Mouse (Mus musculus): ENCODE data around the gene Gsto2. TPM values are rescaled to one million over a fixed set of nuclear protein-coding genes. Genes with fewer than 3 reads are reported as not detected.

Gene Gsto2
- total RNA-seq, 2 experiments from 2014 or later = 0.62 TPM; not detected in 1

DNA sequence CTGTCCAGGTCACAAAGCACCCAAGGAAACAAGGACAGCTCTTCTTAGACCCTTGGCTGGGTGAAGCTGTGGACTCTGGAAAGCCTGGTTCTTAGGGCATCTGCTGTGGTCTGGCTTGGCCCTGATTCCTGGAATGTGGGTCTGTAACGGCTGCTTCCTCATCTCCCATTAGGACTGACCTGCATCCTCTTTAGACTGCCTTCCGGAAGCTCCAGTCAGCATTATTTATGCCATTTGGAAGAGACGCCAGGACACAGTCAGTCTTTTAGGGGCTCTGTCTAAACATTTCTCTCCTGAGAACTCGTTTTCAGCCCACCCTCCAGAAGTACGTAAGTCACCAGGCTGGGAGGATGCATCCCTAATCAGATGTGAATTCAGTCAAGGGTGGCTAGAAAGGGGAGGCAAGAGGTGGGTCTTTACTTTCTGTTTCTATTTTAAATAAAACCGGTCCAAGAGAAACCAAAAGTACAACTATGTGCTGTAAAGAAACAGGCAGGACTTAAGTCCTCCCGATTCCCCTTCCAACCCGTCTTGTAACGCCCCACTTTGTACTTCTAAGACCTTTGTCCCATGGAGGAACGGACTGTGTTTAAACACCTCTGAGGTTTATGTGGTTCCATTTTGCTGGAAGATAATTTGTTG lies 25.3 kb downstream of the Gsto2 start:
- 0 out of 2 replicates have a peak, but pooled peaks have one; percentile 7 for ATAC-seq (replicated peaks; ENCODE audit: poor library complexity)

GRCm38 (mm10) chr19:47891562-47892312 lies 26.4 kb downstream of the Gsto2 start:
- ATAC-seq (replicated peaks; ENCODE audit: poor library complexity) = no peak

- no peak for ATAC-seq (replicated peaks; ENCODE audit: poor library complexity)
Observed at GRCm38 (mm10) chr19:47893092-47893491, 27.8 kb downstream of the Gsto2 start.

DNA sequence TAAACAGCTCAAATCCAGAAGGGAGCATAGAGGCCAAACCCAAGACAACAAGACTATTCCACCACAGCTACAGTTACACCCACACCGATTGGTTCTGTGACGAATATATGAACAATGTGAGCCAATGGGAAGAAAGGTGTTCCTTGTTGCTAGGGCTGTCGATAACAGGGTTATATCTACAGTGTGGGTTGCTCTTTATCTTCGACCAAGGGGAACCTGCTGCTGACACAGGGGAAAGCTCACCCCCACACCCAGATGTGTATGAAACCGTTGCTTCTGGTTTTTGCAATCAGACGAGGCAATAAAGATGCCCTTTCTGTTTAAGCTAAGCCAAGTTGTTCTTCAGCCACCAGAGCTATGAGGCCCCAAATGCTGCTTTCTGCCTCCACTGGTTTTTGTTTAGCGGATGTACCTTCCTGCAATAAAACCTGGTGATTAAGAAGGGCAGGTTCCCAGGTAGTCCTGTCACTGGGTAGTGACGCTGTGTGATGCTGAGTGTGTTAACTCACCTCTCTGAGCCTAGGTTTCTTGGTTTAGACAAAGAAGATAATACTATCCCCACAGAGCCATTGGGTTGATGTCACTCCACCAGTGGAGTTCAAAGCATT lies 33.2 kb downstream of the Gsto2 start:
- ATAC-seq (replicated peaks; ENCODE audit: poor library complexity) = peak; percentile 89

- ATAC-seq (replicated peaks; ENCODE audit: poor library complexity) = peak; percentile 55
Observed at GRCm38 (mm10) chr19:47900012-47900411, 34.7 kb downstream of the Gsto2 start.

GRCm38 (mm10) chr19:47900558-47900957 lies 35.2 kb downstream of the Gsto2 start:
- ATAC-seq (replicated peaks; ENCODE audit: poor library complexity) = no peak

DNA sequence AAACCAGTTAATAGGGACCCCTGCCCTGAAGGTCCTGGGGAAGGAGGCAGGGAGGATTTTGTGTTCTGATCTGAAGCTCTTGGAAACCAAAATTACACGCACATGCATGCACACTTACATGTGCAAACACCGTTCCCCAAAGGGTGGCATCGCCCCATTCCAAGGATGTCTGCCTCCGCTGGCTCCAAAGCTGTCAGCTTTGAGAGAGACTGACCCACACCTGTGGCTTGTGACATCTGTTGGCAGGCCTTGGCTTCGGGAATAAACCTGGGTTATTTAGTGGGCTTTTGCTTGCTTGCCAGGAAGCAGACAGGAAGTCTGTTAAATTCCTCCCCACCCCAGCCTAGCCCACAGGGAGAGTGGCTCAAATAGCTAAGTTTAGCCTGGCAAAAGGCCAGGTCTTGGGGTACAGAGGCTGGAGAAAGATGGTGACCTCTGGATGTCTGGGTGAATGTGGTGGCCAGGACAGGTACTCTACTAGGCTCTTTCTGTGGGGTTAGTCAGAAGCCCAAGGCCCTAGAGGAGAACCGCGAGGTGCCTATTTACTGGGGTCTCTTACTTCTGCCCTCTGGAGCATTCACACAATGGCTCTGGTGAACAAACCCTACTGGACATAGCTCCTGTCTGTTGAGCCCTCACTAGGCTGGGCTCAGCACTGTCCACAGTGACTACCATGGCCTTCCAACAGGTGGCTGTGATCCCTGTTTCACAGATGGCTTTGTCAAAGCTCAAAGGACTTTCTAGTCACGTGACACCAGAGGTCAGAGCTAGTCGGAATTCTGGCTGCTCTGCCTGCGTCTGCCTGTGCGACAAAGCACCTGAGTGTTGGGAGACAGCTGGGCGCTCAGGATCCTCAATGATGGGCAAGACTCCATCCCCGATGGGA lies 37.2 kb downstream of the Gsto2 start:
- no peak for ATAC-seq (replicated peaks; ENCODE audit: poor library complexity)

GRCm38 (mm10) chr19:47903679-47904078 lies 38.3 kb downstream of the Gsto2 start:
- ATAC-seq (replicated peaks; ENCODE audit: poor library complexity) = no peak

GRCm38 (mm10) chr19:47905081-47905480 lies 39.7 kb downstream of the Gsto2 start:
- ATAC-seq (replicated peaks; ENCODE audit: poor library complexity) = peak; percentile 63

DNA sequence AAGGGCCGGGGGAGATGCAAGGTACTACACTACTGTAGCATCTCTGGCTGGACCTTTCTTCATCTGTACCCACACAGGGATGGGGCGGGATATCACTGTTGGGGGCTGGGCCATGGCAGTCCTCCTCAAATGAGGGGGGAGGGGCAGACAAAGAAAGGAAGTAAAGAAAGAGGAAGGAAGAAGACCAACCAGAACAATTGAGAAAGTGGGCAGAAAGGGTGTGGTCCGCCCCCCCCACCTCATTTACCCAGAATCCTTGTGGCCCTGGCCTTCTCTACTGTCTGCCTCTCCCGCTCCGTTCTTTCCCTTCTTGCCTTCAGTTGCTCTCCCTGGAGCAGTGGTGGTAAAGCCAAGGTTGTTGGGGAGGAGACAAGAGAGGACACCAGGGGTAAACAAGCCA lies 40.3 kb downstream of the Gsto2 start:
- peak; percentile 60 for ATAC-seq (replicated peaks; ENCODE audit: poor library complexity)

DNA sequence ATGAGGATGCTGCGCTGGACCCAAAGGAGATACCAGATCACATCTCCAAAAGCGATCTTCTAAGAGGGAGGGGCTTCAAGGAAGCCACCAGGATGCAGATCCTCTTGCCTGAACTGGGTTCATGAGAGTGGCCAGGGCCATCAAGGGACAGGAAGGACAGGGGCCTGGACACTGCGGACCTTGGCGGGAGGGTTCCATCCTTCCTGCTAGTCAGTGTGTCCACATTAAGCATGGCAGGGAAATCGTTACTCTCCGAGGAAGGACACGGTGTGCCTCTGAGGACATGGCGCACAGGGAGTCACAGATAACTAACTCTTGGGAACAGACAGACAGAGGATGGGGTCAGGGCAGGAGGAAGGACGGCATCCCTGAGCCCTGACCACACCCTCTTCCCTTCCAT lies 42.3 kb downstream of the Gsto2 start:
- no peak for ATAC-seq (replicated peaks; ENCODE audit: poor library complexity)

- no peak for ATAC-seq (replicated peaks; ENCODE audit: poor library complexity)
Observed at GRCm38 (mm10) chr19:47908961-47909371, 43.6 kb downstream of the Gsto2 start.

- no peak for ATAC-seq (replicated peaks; ENCODE audit: poor library complexity)
Observed at GRCm38 (mm10) chr19:47909387-47910116, 44.2 kb downstream of the Gsto2 start.

DNA sequence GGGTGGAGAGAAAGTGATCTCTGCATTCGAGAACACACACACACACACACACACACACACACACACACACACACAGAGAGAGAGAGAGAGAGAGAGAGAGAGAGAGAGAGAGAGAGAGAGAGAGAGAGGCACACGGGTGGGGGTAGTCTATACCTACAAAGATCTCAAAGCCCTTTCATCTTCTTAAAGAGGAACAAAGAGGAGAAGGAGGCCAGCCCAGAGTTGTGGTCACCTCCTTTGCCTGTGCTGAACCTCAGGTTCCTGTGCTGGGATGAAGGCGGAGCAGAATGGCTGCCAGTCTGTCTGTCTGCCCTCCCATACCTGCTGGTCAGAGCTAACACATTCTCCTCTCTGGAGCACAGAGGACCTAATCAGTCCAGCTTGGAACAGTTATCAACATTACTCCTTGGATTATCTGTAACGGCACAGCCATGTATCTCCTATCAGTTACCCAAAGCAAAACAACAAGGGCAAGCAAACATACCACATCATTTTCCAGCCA lies 44.8 kb downstream of the Gsto2 start:
- peak; percentile 72 for ATAC-seq (replicated peaks; ENCODE audit: poor library complexity)

DNA sequence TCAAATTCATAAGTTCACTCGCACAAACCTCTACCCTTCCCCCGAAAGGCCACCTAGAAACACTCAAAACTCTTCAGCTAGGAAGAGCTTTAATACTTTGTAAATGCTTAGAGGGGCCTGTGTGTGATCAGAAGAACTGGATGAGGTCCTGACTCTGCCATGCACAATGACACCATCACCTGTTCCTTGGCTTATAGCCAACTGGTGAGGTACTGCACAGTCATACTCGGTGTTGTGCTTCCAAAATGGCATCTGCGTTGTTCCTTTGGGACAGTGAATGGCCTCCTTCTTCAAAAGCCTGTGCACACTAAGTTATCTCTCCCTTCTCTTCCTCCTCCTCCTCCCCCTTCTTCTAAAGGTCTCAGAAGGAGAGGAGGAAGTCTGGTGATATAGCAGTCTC lies 45.4 kb downstream of the Gsto2 start:
- ATAC-seq (replicated peaks; ENCODE audit: poor library complexity) = no peak

DNA sequence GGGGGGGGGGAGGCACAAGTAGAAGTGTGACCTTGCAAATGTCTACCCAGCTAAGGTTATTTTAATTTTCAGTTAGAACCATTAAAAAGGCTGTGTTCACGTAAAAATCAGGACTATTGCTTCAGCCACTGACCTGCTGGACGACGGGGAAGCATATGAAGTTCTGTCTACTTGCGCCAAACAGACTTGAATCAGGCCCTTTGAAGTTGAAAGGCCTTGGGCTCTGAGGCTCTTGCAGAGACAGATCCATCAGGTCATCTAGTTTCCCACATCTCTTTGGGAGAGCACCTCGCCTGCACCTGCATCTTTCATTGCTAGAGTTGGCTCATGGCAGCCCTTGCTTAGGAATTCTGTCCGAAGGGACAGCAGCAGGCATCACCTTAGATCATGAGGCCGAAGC lies 48.0 kb downstream of the Gsto2 start:
- ATAC-seq (replicated peaks; ENCODE audit: poor library complexity) = no peak

- ATAC-seq (replicated peaks; ENCODE audit: poor library complexity) = no peak
Observed at GRCm38 (mm10) chr19:47914191-47914590, 48.9 kb downstream of the Gsto2 start.

- ATAC-seq (replicated peaks; ENCODE audit: poor library complexity) = no peak
Observed at GRCm38 (mm10) chr19:47915251-47915650, 49.9 kb downstream of the Gsto2 start.

- ATAC-seq (replicated peaks; ENCODE audit: poor library complexity) = no peak
Observed at GRCm38 (mm10) chr19:47917396-47917795, 52.1 kb downstream of the Gsto2 start.

DNA sequence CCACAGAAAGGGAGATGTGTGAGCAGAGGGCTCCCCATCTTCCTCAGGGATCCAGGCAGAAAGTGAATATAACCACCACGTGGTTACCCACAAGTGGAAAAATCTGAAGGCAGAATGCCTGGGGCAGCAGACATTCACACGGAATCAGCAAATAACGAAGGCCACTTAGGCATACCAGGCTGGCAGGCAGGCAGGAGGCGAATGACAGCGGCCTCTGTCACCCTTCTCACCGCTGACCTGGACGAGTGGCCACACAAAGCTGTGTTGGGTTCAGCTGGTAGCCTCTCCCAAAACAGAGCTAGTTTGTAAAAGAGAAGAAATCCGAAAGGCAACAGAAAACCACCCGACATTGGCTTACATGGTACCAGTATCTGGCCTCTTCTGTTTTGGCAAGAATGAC lies 52.7 kb downstream of the Gsto2 start:
- ATAC-seq (replicated peaks; ENCODE audit: poor library complexity) = no peak

All from megakaryocyte progenitor cell, adult 5-6 weeks (primary cell).